Mouse (Mus musculus) intestine, embryonic 15.5 days (tissue): Measurements from ENCODE around the gene Habp2. TPM values are rescaled to one million over a fixed set of nuclear protein-coding genes. Genes with fewer than 3 reads are reported as not detected.
"Not testable (repeated sequence)": the region's sequence is repeated elsewhere in the genome, so short reads cannot be mapped to it uniquely, and the experiment has no call there.

Experiments used
- ATAC-seq: fragments of 200-750 bp; cut with Nextera tagmentation; 2 replicates; pipeline ENCODE4 v1.8.0; 2017; ENCODE audit warnings: moderate TSS enrichment, moderate library complexity
- H3K27ac ChIP-seq: fragments of 300-500 bp; sonication (generic); 2 replicates; pipeline ENCODE4 v1.5.1; 2015; ENCODE audit warnings: mild to moderate bottlenecking, inconsistent platforms
- H3K27me3 ChIP-seq: fragments of 300-500 bp; sonication (generic); replicated peaks from 2 replicates; pipeline ENCODE4 v1.6.1; 2015; ENCODE audit warnings: inconsistent platforms
- H3K36me3 ChIP-seq: fragments of 300-500 bp; sonication (generic); 2 replicates; pipeline ENCODE4 v1.6.1; 2015; ENCODE audit warnings: inconsistent platforms
- H3K4me1 ChIP-seq: fragments of 300-500 bp; sonication (generic); replicated peaks from 2 replicates; pipeline ENCODE4 v1.6.1; 2015; ENCODE audit warnings: inconsistent platforms
- H3K4me2 ChIP-seq: fragments of 300-500 bp; sonication (generic); replicated peaks from 2 replicates; pipeline ENCODE4 v1.6.1; 2015; ENCODE audit warnings: mild to moderate bottlenecking, inconsistent platforms
- H3K4me3 ChIP-seq: fragments of 300-500 bp; sonication (generic); replicated peaks from 2 replicates; pipeline ENCODE4 v1.5.1; 2015; ENCODE audit warnings: inconsistent platforms
- H3K9ac ChIP-seq: fragments of 300-500 bp; sonication (generic); 2 replicates; pipeline ENCODE4 v1.6.1; 2015; ENCODE audit warnings: inconsistent platforms
- H3K9me3 ChIP-seq: fragments of 300-500 bp; sonication (generic); 2 replicates; pipeline ENCODE4 v1.6.1; 2016; ENCODE audit warnings: inconsistent platforms
- WGBS: fragments of 180-500 bp; shearing (Covaris S2); methylation state at CpG from one replicate; pipeline ENCODE4 v1.1.7; 2015; 5-methylcytosine and 5-hydroxymethylcytosine counted together
- polyA plus RNA-seq: library from polyadenylated mRNA; unstranded; fragments of >200 nt; fragmentation: Nextera tagmentation; extraction: Ambion mirVana; gene quantifications from 2 replicates; pipeline ENCODE4 v1.2.1, GENCODE M21; 2015

The Habp2 gene
- polyA plus RNA-seq, 1 experiment from 2014 or later: 15.2 TPM

GRCm38 (mm10) chr19:56346016-56346415 lies 59.1 kb downstream of the Habp2 start:
- Histone ChIP-seq H3K36me3 (no peaks in the 10 kb centered on the region), H3K27me3 (no peaks in the 10 kb centered on the region; the same call in 1 of the 2 replicates), H3K9me3 (no peaks in the 10 kb centered on the region), H3K9ac (no peak overlapping the region), H3K4me1 (no peaks in the 10 kb centered on the region), H3K4me2 (no peak overlapping the region), H3K27ac (no peak overlapping the region), H3K4me3 (no peak overlapping the region)
- 76% methylated on average over 3 of the region's 3 CpGs for WGBS
- ATAC-seq: no peak

- H3K9me3 ChIP-seq: no peaks in the 10 kb centered on the region
- H3K27ac ChIP-seq: no peak overlapping the region
- no peak overlapping the region for H3K4me3 ChIP-seq
- ATAC-seq: no peak
- no peak overlapping the region for H3K4me2 ChIP-seq
- H3K36me3 ChIP-seq: no peaks in the 10 kb centered on the region
- WGBS: 52% methylated on average over 13 of the region's 13 CpGs
- H3K9ac ChIP-seq: no peak overlapping the region
- no peaks in the 10 kb centered on the region for H3K4me1 ChIP-seq
- H3K27me3 ChIP-seq: no peaks in the 10 kb centered on the region; the same call in 1 of the 2 replicates
Measured at GRCm38 (mm10) chr19:56346750-56347149, 59.8 kb downstream of the Habp2 start.

- no peak overlapping the region for H3K27ac ChIP-seq
- no peaks in the 10 kb centered on the region for H3K9me3 ChIP-seq
- no peak overlapping the region for H3K9ac ChIP-seq
- no peaks in the 10 kb centered on the region for H3K36me3 ChIP-seq
- no peaks in the 10 kb centered on the region; the same call in 1 of the 2 replicates for H3K27me3 ChIP-seq
- H3K4me3 ChIP-seq: no peak overlapping the region
- H3K4me1 ChIP-seq: no peaks in the 10 kb centered on the region
- ATAC-seq: no peak
- WGBS: 46% methylated on average over 6 of the region's 6 CpGs
- no peak overlapping the region for H3K4me2 ChIP-seq
Measured at GRCm38 (mm10) chr19:56349295-56349694, 62.4 kb downstream of the Habp2 start.

GRCm38 (mm10) chr19:56353689-56354088 lies 66.8 kb downstream of the Habp2 start:
- H3K9ac ChIP-seq: no peak overlapping the region
- no peaks in the 10 kb centered on the region for H3K36me3 ChIP-seq
- WGBS: 87% methylated on average over 10 of the region's 10 CpGs
- H3K27ac ChIP-seq: no peak overlapping the region
- H3K9me3 ChIP-seq: no peaks in the 10 kb centered on the region
- peaks cover 8% of the 10 kb centered on the region for H3K4me1 ChIP-seq
- H3K4me3 ChIP-seq: no peak overlapping the region
- ATAC-seq: no peak
- no peaks in the 10 kb centered on the region for H3K27me3 ChIP-seq
- H3K4me2 ChIP-seq: no peak overlapping the region

- ATAC-seq: no peak
- H3K4me1 ChIP-seq: peaks cover 8% of the 10 kb centered on the region
- H3K27ac ChIP-seq: no peak overlapping the region
- WGBS: 86% methylated on average over 12 of the region's 12 CpGs
- H3K36me3 ChIP-seq: no peaks in the 10 kb centered on the region
- H3K9me3 ChIP-seq: no peaks in the 10 kb centered on the region
- H3K4me2 ChIP-seq: no peak overlapping the region
- no peak overlapping the region for H3K4me3 ChIP-seq
- H3K27me3 ChIP-seq: no peaks in the 10 kb centered on the region
- no peak overlapping the region for H3K9ac ChIP-seq
Measured at GRCm38 (mm10) chr19:56355201-56355600, 68.3 kb downstream of the Habp2 start.

- H3K36me3 ChIP-seq: no peaks in the 10 kb centered on the region
- H3K4me1 ChIP-seq: peaks cover 8% of the 10 kb centered on the region
- H3K4me3 ChIP-seq: 0 out of 2 replicates have a peak overlapping the region, but pooled peaks have one; percentile 14
- H3K9me3 ChIP-seq: no peaks in the 10 kb centered on the region
- peak overlapping the region; percentile 3; the same call in 1 of the 2 replicates for H3K9ac ChIP-seq
- peak; percentile 91 for ATAC-seq
- H3K4me2 ChIP-seq: peak overlapping the region; percentile 53
- WGBS: 33% methylated on average over 17 of the region's 17 CpGs
- H3K27me3 ChIP-seq: no peaks in the 10 kb centered on the region
- H3K27ac ChIP-seq: 0 out of 2 replicates have a peak overlapping the region, but pooled peaks have one; percentile 34
Measured at GRCm38 (mm10) chr19:56356480-56357373, 69.8 kb downstream of the Habp2 start.

- H3K9me3 ChIP-seq, H3K27me3 ChIP-seq, H3K4me3 ChIP-seq, H3K36me3 ChIP-seq, H3K4me1 ChIP-seq: not testable (repeated sequence)
- Histone ChIP-seq H3K9ac (0 out of 2 replicates have a peak overlapping the region, but pooled peaks have one; percentile 3), H3K27ac (0 out of 2 replicates have a peak overlapping the region, but pooled peaks have one; percentile 34), H3K4me2 (peak overlapping the region; percentile 53)
- ATAC-seq: peak; percentile 9; the same call in 1 of the 2 replicates
- 80% methylated on average over 2 of the region's 2 CpGs for WGBS
Measured at GRCm38 (mm10) chr19:56357374-56357708, 70.4 kb downstream of the Habp2 start.

- WGBS: 76% methylated on average over 2 of the region's 2 CpGs
- Histone ChIP-seq H3K9ac (no peak overlapping the region), H3K27ac (no peak overlapping the region), H3K9me3 (no peaks in the 10 kb centered on the region), H3K36me3 (no peaks in the 10 kb centered on the region), H3K4me2 (no peak overlapping the region), H3K27me3 (no peaks in the 10 kb centered on the region), H3K4me3 (no peak overlapping the region), H3K4me1 (peaks cover 13% of the 10 kb centered on the region)
- no peak for ATAC-seq
Measured at GRCm38 (mm10) chr19:56358890-56359289, 72.0 kb downstream of the Habp2 start.

GRCm38 (mm10) chr19:56363721-56364460 lies 77.0 kb downstream of the Habp2 start:
- peaks cover 8% of the 10 kb centered on the region; the same call in 1 of the 2 replicates for H3K4me1 ChIP-seq
- no peak overlapping the region for H3K4me3 ChIP-seq
- no peaks in the 10 kb centered on the region for H3K9me3 ChIP-seq
- 41% methylated on average over 15 of the region's 15 CpGs for WGBS
- no peak overlapping the region for H3K4me2 ChIP-seq
- H3K27ac ChIP-seq: no peak overlapping the region
- H3K27me3 ChIP-seq: no peaks in the 10 kb centered on the region
- ATAC-seq: no peak
- no peak overlapping the region for H3K9ac ChIP-seq
- H3K36me3 ChIP-seq: no peaks in the 10 kb centered on the region

GRCm38 (mm10) chr19:56364563-56364962 lies 77.6 kb downstream of the Habp2 start:
- Histone ChIP-seq H3K4me3 (no peak overlapping the region), H3K36me3 (no peaks in the 10 kb centered on the region), H3K27ac (no peak overlapping the region), H3K27me3 (no peaks in the 10 kb centered on the region), H3K9me3 (no peaks in the 10 kb centered on the region), H3K4me1 (peaks cover 8% of the 10 kb centered on the region; the same call in 1 of the 2 replicates), H3K4me2 (no peak overlapping the region), H3K9ac (no peak overlapping the region)
- no peak for ATAC-seq
- WGBS: 44% methylated on average over 8 of the region's 8 CpGs

GRCm38 (mm10) chr19:56366168-56366567 lies 79.2 kb downstream of the Habp2 start:
- ATAC-seq: no peak
- H3K27ac ChIP-seq: 0 out of 2 replicates have a peak overlapping the region, but pooled peaks have one; percentile 32
- H3K36me3 ChIP-seq: no peaks in the 10 kb centered on the region
- H3K9ac ChIP-seq: no peak overlapping the region
- H3K27me3 ChIP-seq: no peaks in the 10 kb centered on the region
- H3K4me3 ChIP-seq: no peak overlapping the region
- peaks cover 11% of the 10 kb centered on the region; the same call in 1 of the 2 replicates for H3K4me1 ChIP-seq
- 86% methylated on average over 11 of the region's 11 CpGs for WGBS
- H3K4me2 ChIP-seq: no peak overlapping the region
- H3K9me3 ChIP-seq: no peaks in the 10 kb centered on the region

GRCm38 (mm10) chr19:56366625-56367024 lies 79.7 kb downstream of the Habp2 start:
- H3K27ac ChIP-seq: 0 out of 2 replicates have a peak overlapping the region, but pooled peaks have one; percentile 32
- 60% methylated on average over 9 of the region's 9 CpGs for WGBS
- H3K4me3 ChIP-seq: no peak overlapping the region
- no peak for ATAC-seq
- no peaks in the 10 kb centered on the region for H3K27me3 ChIP-seq
- peaks cover 11% of the 10 kb centered on the region; the same call in 1 of the 2 replicates for H3K4me1 ChIP-seq
- H3K9ac ChIP-seq: no peak overlapping the region
- no peaks in the 10 kb centered on the region for H3K36me3 ChIP-seq
- no peak overlapping the region for H3K4me2 ChIP-seq
- H3K9me3 ChIP-seq: no peaks in the 10 kb centered on the region
